Mouse (Mus musculus) limb, embryonic 12.5 days (tissue): ENCODE data around the gene Slc27a2. TPM values are rescaled to one million over a fixed set of nuclear protein-coding genes. Genes with fewer than 3 reads are reported as not detected.

Source experiments
- ATAC-seq: fragments of 200-750 bp; cut with Nextera tagmentation; 2 replicates; pipeline ENCODE4 v1.8.0; 2017; ENCODE audit warnings: low read depth, moderate TSS enrichment; ENCODE audit not compliant: insufficient number of reproducible peaks, insufficient read depth, low FRiP score, low TSS enrichment
- H3K27ac ChIP-seq: fragments of 300-500 bp; sonication (generic); 2 replicates; pipeline ENCODE4 v1.5.1; 2016; ENCODE audit warnings: mild to moderate bottlenecking, moderate library complexity
- H3K27me3 ChIP-seq: fragments of 300-500 bp; sonication (generic); 2 replicates; pipeline ENCODE4 v1.6.1; 2016; ENCODE audit warnings: mild to moderate bottlenecking, moderate library complexity
- H3K36me3 ChIP-seq: fragments of 300-500 bp; sonication (generic); 2 replicates; pipeline ENCODE4 v1.6.1; 2016; ENCODE audit warnings: mild to moderate bottlenecking, moderate library complexity
- H3K4me1 ChIP-seq: fragments of 300-500 bp; sonication (generic); replicated peaks from 2 replicates; pipeline ENCODE4 v1.6.1; 2016
- H3K4me2 ChIP-seq: fragments of 300-500 bp; sonication (generic); 2 replicates; pipeline ENCODE4 v1.6.1; 2016; ENCODE audit warnings: mild to moderate bottlenecking, moderate library complexity
- H3K4me3 ChIP-seq: fragments of 300-500 bp; sonication (generic); replicated peaks from 2 replicates; pipeline ENCODE4 v1.5.1; 2016; ENCODE audit warnings: mild to moderate bottlenecking
- H3K9ac ChIP-seq: fragments of 300-500 bp; sonication (generic); replicated peaks from 2 replicates; pipeline ENCODE4 v1.6.1; 2016; ENCODE audit warnings: mild to moderate bottlenecking, moderate library complexity
- H3K9me3 ChIP-seq: fragments of 300-500 bp; sonication (generic); 2 replicates; pipeline ENCODE4 v1.6.1; 2016; ENCODE audit warnings: mild to moderate bottlenecking, moderate library complexity
- WGBS: fragments of 180-500 bp; shearing (Covaris S2); methylation state at CpG from one replicate; pipeline ENCODE4 v1.1.7; 2016; 5-methylcytosine and 5-hydroxymethylcytosine counted together
- polyA plus RNA-seq: library from polyadenylated mRNA; unstranded; fragments of >200 nt; fragmentation: Nextera tagmentation; extraction: Ambion mirVana; gene quantifications from 2 replicates; pipeline ENCODE4 v1.2.1, GENCODE M21; 2016

Slc27a2 gene
- polyA plus RNA-seq, 1 experiment from 2014 or later, result 0.53 TPM

- no peaks in the 10 kb centered on the region for H3K27me3 ChIP-seq
- 91% methylated on average over 4 of the region's 4 CpGs for WGBS
- no peak for ATAC-seq
Measured at GRCm38 (mm10) chr2:126591304-126591703, 39.1 kb downstream of the Slc27a2 start.

GRCm38 (mm10) chr2:126593831-126594610 is 41.8 kb downstream of the Slc27a2 start:
- no peak overlapping the region for H3K27ac ChIP-seq
- 22% methylated on average over 26 of the region's 26 CpGs for WGBS
- ATAC-seq, result no peak

More at GRCm38 (mm10) chr2:126591304-126591703, 39.1 kb downstream of the Slc27a2 start:
- H3K27ac ChIP-seq, result no peak overlapping the region
- no peak overlapping the region for H3K9ac ChIP-seq
- no peak overlapping the region for H3K4me3 ChIP-seq
- H3K4me2 ChIP-seq, result no peak overlapping the region
- no peaks in the 10 kb centered on the region for H3K4me1 ChIP-seq
- no peaks in the 10 kb centered on the region for H3K36me3 ChIP-seq
- H3K9me3 ChIP-seq, result no peaks in the 10 kb centered on the region

GRCm38 (mm10) chr2:126596347-126597072 is 44.3 kb downstream of the Slc27a2 start:
- peaks cover 6% of the 10 kb centered on the region for H3K4me1 ChIP-seq

More at GRCm38 (mm10) chr2:126593831-126594610, 41.8 kb downstream of the Slc27a2 start:
- Histone ChIP-seq H3K4me1 (no peaks in the 10 kb centered on the region), H3K9me3 (no peaks in the 10 kb centered on the region), H3K36me3 (no peaks in the 10 kb centered on the region), H3K4me3 (peak overlapping the region; percentile 37), H3K4me2 (peak overlapping the region; percentile 62), H3K27me3 (no peaks in the 10 kb centered on the region), H3K9ac (peak overlapping the region; percentile 47; the same call in 1 of the 2 replicates)

GRCm38 (mm10) chr2:126597279-126598241 is 45.4 kb downstream of the Slc27a2 start:
- H3K4me2 ChIP-seq, result no peak overlapping the region
- WGBS, result 89% methylated on average over 20 of the region's 20 CpGs
- no peaks in the 10 kb centered on the region for H3K27me3 ChIP-seq
- no peaks in the 10 kb centered on the region for H3K9me3 ChIP-seq
- no peaks in the 10 kb centered on the region for H3K36me3 ChIP-seq
- ATAC-seq, result no peak
- peaks cover 6% of the 10 kb centered on the region for H3K4me1 ChIP-seq
- H3K9ac ChIP-seq, result no peak overlapping the region
- no peak overlapping the region for H3K4me3 ChIP-seq
- no peak overlapping the region for H3K27ac ChIP-seq

More at GRCm38 (mm10) chr2:126596347-126597072, 44.3 kb downstream of the Slc27a2 start:
- Histone ChIP-seq H3K27me3 (no peaks in the 10 kb centered on the region), H3K9ac (no peak overlapping the region), H3K9me3 (no peaks in the 10 kb centered on the region), H3K4me2 (no peak overlapping the region), H3K36me3 (no peaks in the 10 kb centered on the region), H3K4me3 (no peak overlapping the region), H3K27ac (no peak overlapping the region)
- no peak for ATAC-seq
- 90% methylated on average over 7 of the region's 7 CpGs for WGBS

- WGBS, result 45% methylated on average over 2 of the region's 2 CpGs
Measured at GRCm38 (mm10) chr2:126598359-126598758, 46.2 kb downstream of the Slc27a2 start.

GRCm38 (mm10) chr2:126599005-126599404 is 46.8 kb downstream of the Slc27a2 start:
- peak overlapping the region; percentile 31; the same call in 1 of the 2 replicates for H3K4me2 ChIP-seq
- 4% methylated on average over 3 of the region's 3 CpGs for WGBS
- no peak overlapping the region for H3K27ac ChIP-seq
- ATAC-seq, result peak; percentile 66
- peak overlapping the region; percentile 34; the same call in 1 of the 2 replicates for H3K9ac ChIP-seq
- no peaks in the 10 kb centered on the region for H3K9me3 ChIP-seq
- no peaks in the 10 kb centered on the region for H3K27me3 ChIP-seq
- H3K4me1 ChIP-seq, result peaks cover 6% of the 10 kb centered on the region
- no peaks in the 10 kb centered on the region for H3K36me3 ChIP-seq
- H3K4me3 ChIP-seq, result no peak overlapping the region

More at GRCm38 (mm10) chr2:126598359-126598758, 46.2 kb downstream of the Slc27a2 start:
- peaks cover 6% of the 10 kb centered on the region for H3K4me1 ChIP-seq
- no peaks in the 10 kb centered on the region for H3K9me3 ChIP-seq
- ATAC-seq, result no peak
- H3K4me2 ChIP-seq, result no peak overlapping the region
- no peaks in the 10 kb centered on the region for H3K36me3 ChIP-seq
- no peak overlapping the region for H3K27ac ChIP-seq
- H3K27me3 ChIP-seq, result no peaks in the 10 kb centered on the region
- no peak overlapping the region for H3K4me3 ChIP-seq
- H3K9ac ChIP-seq, result no peak overlapping the region

GRCm38 (mm10) chr2:126600533-126600932 is 48.3 kb downstream of the Slc27a2 start:
- 88% methylated on average over 14 of the region's 14 CpGs for WGBS
- H3K9ac ChIP-seq, result no peak overlapping the region
- H3K27me3 ChIP-seq, result no peaks in the 10 kb centered on the region
- no peaks in the 10 kb centered on the region for H3K9me3 ChIP-seq
- no peak overlapping the region for H3K4me3 ChIP-seq
- H3K36me3 ChIP-seq, result no peaks in the 10 kb centered on the region
- no peak overlapping the region for H3K4me2 ChIP-seq
- H3K27ac ChIP-seq, result no peak overlapping the region
- peaks cover 6% of the 10 kb centered on the region for H3K4me1 ChIP-seq
- ATAC-seq, result no peak

GRCm38 (mm10) chr2:126601918-126602600 is 49.9 kb downstream of the Slc27a2 start:
- H3K4me3 ChIP-seq, result no peak overlapping the region
- no peak overlapping the region for H3K9ac ChIP-seq
- H3K9me3 ChIP-seq, result no peaks in the 10 kb centered on the region
- H3K36me3 ChIP-seq, result no peaks in the 10 kb centered on the region
- H3K27ac ChIP-seq, result no peak overlapping the region
- H3K4me1 ChIP-seq, result peaks cover 6% of the 10 kb centered on the region
- WGBS, result 85% methylated on average over 14 of the region's 14 CpGs
- H3K4me2 ChIP-seq, result no peak overlapping the region
- no peak for ATAC-seq
- no peaks in the 10 kb centered on the region for H3K27me3 ChIP-seq

- H3K36me3 ChIP-seq, result no peaks in the 10 kb centered on the region
- no peaks in the 10 kb centered on the region for H3K4me1 ChIP-seq
- ATAC-seq, result no peak
- 87% methylated on average over 15 of the region's 15 CpGs for WGBS
- no peak overlapping the region for H3K27ac ChIP-seq
- H3K4me3 ChIP-seq, result no peak overlapping the region
- H3K27me3 ChIP-seq, result no peaks in the 10 kb centered on the region
- H3K9me3 ChIP-seq, result no peaks in the 10 kb centered on the region
- H3K4me2 ChIP-seq, result no peak overlapping the region
- H3K9ac ChIP-seq, result no peak overlapping the region
Measured at GRCm38 (mm10) chr2:126606061-126606687, 54.0 kb downstream of the Slc27a2 start.

GRCm38 (mm10) chr2:126606688-126607062 is 54.5 kb downstream of the Slc27a2 start:
- no peak for ATAC-seq
- H3K4me2 ChIP-seq, result no peak overlapping the region
- H3K27ac ChIP-seq, result no peak overlapping the region
- H3K9me3 ChIP-seq, result no peaks in the 10 kb centered on the region
- 81% methylated on average over 4 of the region's 4 CpGs for WGBS
- H3K36me3 ChIP-seq, result no peaks in the 10 kb centered on the region
- no peaks in the 10 kb centered on the region for H3K27me3 ChIP-seq
- H3K4me3 ChIP-seq, result no peak overlapping the region
- no peaks in the 10 kb centered on the region for H3K4me1 ChIP-seq
- H3K9ac ChIP-seq, result no peak overlapping the region
